Mouse (Mus musculus): ENCODE results near the gene Osbpl6. TPM values are rescaled to one million over a fixed set of nuclear protein-coding genes. Genes with fewer than 3 reads are reported as not detected.

Gene Osbpl6
- polyA plus RNA-seq, 1 experiment from 2014 or later: 16.5 TPM

DNA sequence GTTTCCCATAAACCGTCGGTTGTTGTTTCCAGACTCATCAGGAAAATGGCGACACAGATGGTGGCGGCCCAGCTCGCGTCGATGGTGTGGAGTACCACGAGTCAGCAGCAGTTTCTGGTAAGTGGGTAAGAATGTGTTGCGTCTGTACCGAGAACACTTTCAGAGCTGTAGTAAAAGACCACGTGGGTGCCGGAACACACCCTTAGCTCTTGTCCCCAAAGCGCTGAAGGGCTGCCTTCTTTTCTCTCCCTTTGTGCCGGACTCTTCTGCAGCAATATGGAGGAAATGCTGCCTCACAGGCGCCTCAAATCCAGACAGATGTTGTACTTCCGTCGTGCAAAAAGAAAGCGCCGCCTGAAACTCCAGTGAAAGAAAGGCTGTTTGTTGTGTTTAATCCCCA, 27.7 kb upstream of the Osbpl6 start:
- WGBS: 94% methylated on average over 19 of the region's 19 CpGs
- H3K4me3 ChIP-seq (replicated peaks): no peak overlapping the region
- peaks cover 79% of the 10 kb centered on the region for H3K36me3 ChIP-seq
- H3K4me1 ChIP-seq (replicated peaks): no peaks in the 10 kb centered on the region; the same call in 1 of the 2 replicates
- no peak overlapping the region for H3K4me2 ChIP-seq
- no peak for ATAC-seq (ENCODE audit: insufficient number of reproducible peaks, insufficient read depth, low FRiP score, low TSS enrichment, low read depth)
- H3K9me3 ChIP-seq: no peaks in the 10 kb centered on the region
- H3K27me3 ChIP-seq: no peaks in the 10 kb centered on the region
- H3K27ac ChIP-seq: no peak overlapping the region
- H3K9ac ChIP-seq (replicated peaks): no peak overlapping the region

DNA sequence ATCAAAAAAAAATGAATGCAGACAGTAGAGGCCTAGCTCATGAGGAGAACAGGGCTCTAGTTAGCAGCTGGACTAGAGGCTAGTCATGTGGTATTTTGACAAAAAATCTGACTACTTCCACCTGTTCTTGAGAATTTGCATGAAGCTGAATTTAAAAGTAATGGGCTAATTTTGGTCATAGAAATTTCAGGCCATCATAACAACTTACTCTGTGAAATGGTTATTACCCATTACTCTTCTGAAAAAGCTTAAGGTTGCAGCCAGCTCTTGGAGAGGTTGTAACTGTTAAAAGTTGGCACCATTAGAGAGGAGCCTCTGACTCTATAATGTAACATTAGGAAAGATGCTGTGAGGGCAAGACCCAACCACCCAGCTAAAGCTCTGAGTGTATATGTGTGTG, 19.8 kb upstream of the Osbpl6 start:
- Histone ChIP-seq H3K9me3 (no peaks in the 10 kb centered on the region), H3K27me3 (no peaks in the 10 kb centered on the region), H3K4me1 (replicated peaks) (no peaks in the 10 kb centered on the region), H3K4me3 (replicated peaks) (no peak overlapping the region), H3K27ac (no peak overlapping the region), H3K4me2 (no peak overlapping the region), H3K9ac (replicated peaks) (no peak overlapping the region), H3K36me3 (peaks cover 29% of the 10 kb centered on the region)
- ATAC-seq (ENCODE audit: insufficient number of reproducible peaks, insufficient read depth, low FRiP score, low TSS enrichment, low read depth): no peak

DNA sequence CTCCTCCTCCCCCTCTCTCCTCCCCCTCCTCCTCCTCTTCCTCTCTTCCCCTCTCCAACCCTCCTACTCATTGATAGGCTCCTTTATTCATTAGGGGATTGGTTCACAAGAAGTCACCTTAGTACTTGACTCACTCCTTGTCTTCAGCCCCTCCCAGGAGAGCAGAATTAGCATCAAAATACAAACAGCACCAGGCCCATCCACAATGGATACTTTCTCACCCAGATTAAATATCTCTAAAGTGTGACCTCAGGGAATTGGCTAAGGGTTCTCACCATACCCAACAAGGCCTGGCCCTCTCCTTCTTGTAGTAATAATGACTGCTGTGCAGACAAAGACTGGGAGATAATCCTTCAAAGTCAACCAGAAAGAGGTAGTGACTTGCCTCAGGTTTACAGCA, 6.1 kb upstream of the Osbpl6 start:
- no peak overlapping the region for H3K9ac ChIP-seq (replicated peaks)
- H3K4me3 ChIP-seq (replicated peaks): no peak overlapping the region
- no peak overlapping the region for H3K4me2 ChIP-seq
- H3K27me3 ChIP-seq: peaks cover 17% of the 10 kb centered on the region
- H3K9me3 ChIP-seq: no peaks in the 10 kb centered on the region
- no peak overlapping the region for H3K27ac ChIP-seq
- H3K4me1 ChIP-seq (replicated peaks): peaks cover under 1% of the 10 kb centered on the region; the same call in 1 of the 2 replicates
- H3K36me3 ChIP-seq: no peaks in the 10 kb centered on the region
- ATAC-seq (ENCODE audit: insufficient number of reproducible peaks, insufficient read depth, low FRiP score, low TSS enrichment, low read depth): no peak

DNA sequence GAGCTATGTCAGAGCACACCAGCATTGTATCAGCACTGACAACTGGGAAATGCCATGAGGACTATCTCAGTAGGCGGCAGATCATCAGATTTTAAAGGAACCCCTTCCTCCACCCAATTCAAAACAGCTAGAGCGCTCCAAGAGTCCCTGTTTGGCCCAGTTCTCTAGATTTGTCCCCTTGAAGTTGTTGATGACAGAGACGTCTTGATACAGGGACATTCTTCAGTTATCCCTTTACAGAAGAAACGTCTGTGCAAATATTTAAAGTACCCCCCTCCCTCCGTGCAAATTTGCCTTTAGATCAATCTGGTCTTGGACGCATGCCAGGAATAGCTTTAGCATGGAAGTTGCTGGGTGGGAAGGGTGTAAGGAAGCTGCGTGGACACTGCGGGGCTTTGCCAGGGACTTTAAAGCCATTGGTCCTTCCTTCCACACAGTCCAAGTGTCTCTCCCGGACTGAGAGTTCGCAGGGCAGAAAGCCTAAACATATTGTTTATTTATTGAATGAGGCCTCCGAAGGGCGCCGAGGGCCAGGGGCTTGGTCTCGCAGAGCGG, 635 bp upstream of the Osbpl6 start:
- H3K36me3 ChIP-seq: no peaks in the 10 kb centered on the region
- peak overlapping the region; percentile 78 for H3K27ac ChIP-seq
- peak overlapping the region; percentile 82 for H3K9ac ChIP-seq (replicated peaks)
- peaks cover 8% of the 10 kb centered on the region for H3K4me1 ChIP-seq (replicated peaks)
- H3K9me3 ChIP-seq: no peaks in the 10 kb centered on the region
- peaks cover 24% of the 10 kb centered on the region for H3K27me3 ChIP-seq
- H3K4me2 ChIP-seq: peak overlapping the region; percentile 79
- ATAC-seq (ENCODE audit: insufficient number of reproducible peaks, insufficient read depth, low FRiP score, low TSS enrichment, low read depth): no peak; the same call in 1 of the 2 replicates
- peak overlapping the region; percentile 87 for H3K4me3 ChIP-seq (replicated peaks)
- 4% methylated on average over 15 of the region's 15 CpGs for WGBS

DNA sequence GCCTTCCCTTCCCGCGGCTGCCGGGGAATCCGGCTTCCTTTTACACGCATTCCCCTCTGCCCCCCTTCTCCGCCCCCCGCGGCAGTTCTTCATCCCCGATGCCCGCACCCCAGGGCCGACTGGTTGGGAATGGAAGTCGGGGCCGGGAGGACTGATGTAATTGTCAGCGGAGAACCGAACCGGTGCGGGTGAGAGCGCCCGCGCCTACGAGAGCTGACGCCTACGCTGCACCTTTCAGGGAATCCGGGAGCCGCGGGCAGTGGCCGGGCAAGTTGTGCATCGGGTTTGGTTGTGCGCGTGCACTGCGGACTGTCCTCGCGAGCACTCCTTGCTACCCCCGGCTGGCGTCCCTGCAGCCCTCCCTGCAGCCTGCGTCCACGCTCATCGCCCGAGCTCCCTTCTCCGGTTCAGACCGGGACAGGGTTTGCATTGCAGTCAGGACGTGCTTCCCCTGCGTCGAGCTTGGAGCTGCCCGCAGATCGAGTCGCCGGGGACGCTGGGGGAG, 681 bp downstream of the Osbpl6 start:
- WGBS: under 1% methylated on average over 49 of the region's 49 CpGs
- peak overlapping the region; percentile 79 for H3K4me2 ChIP-seq
- peaks cover 8% of the 10 kb centered on the region for H3K4me1 ChIP-seq (replicated peaks)
- peak overlapping the region; percentile 78 for H3K27ac ChIP-seq
- peak; percentile 44; the same call in 1 of the 2 replicates for ATAC-seq (ENCODE audit: insufficient number of reproducible peaks, insufficient read depth, low FRiP score, low TSS enrichment, low read depth)
- peaks cover 24% of the 10 kb centered on the region for H3K27me3 ChIP-seq
- no peaks in the 10 kb centered on the region for H3K36me3 ChIP-seq
- H3K4me3 ChIP-seq (replicated peaks): peak overlapping the region; percentile 87
- no peaks in the 10 kb centered on the region for H3K9me3 ChIP-seq
- H3K9ac ChIP-seq (replicated peaks): peak overlapping the region; percentile 82

DNA sequence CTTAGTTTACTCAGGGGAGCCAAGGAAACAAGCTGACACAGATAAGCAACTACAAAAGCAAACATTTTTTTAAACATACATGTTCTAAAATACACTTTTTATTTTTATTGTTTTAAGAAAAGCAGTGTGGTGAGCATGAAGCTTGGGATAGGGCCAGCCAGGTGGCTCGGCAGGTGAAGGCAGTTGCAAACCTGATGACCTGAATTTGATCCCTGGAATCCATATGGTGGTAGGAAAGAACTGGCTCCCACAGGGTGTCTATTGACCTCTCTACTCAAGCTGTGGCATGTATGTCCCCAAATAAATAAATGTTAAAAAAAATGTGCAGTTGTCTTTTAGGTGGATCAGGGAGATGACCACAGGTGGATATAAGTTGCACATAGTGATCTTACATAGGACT, 3.2 kb downstream of the Osbpl6 start:
- Histone ChIP-seq H3K9ac (replicated peaks) (no peak overlapping the region), H3K27me3 (peaks cover 10% of the 10 kb centered on the region)
- WGBS: 66% methylated on average over 1 of the region's 1 CpGs

DNA sequence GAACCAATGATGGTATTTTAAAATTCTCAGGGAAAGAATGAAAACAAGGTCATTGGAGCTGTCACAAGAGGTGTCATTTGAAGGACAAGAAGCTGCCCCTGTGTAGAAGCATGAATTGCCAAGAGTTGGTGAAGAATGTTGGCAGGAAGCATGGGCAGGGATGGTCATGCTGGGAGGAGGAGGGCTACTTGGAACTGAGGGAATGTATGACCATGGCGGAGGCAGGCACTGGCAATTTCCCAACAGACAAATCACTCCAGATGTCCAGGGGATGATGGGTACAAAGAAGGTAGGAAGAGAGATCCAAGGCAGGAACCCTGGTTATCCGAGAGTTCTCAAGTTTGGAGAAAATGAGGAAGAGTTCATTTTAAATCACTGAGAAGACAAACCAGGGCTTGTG, 3.7 kb downstream of the Osbpl6 start:
- Histone ChIP-seq H3K4me3 (replicated peaks) (no peak overlapping the region), H3K9ac (replicated peaks) (no peak overlapping the region), H3K36me3 (no peaks in the 10 kb centered on the region), H3K9me3 (no peaks in the 10 kb centered on the region), H3K27me3 (peaks cover 7% of the 10 kb centered on the region; the same call in 1 of the 2 replicates), H3K4me2 (no peak overlapping the region), H3K27ac (no peak overlapping the region), H3K4me1 (replicated peaks) (peaks cover 8% of the 10 kb centered on the region)
- no peak for ATAC-seq (ENCODE audit: insufficient number of reproducible peaks, insufficient read depth, low FRiP score, low TSS enrichment, low read depth)
- WGBS: 91% methylated on average over 2 of the region's 2 CpGs

More for the DNA sequence above, 3.2 kb downstream of the Osbpl6 start:
- Histone ChIP-seq H3K4me3 (replicated peaks) (no peak overlapping the region), H3K4me2 (no peak overlapping the region), H3K4me1 (replicated peaks) (peaks cover 8% of the 10 kb centered on the region), H3K27ac (no peak overlapping the region), H3K9me3 (no peaks in the 10 kb centered on the region), H3K36me3 (no peaks in the 10 kb centered on the region)
- ATAC-seq (ENCODE audit: insufficient number of reproducible peaks, insufficient read depth, low FRiP score, low TSS enrichment, low read depth): no peak

DNA sequence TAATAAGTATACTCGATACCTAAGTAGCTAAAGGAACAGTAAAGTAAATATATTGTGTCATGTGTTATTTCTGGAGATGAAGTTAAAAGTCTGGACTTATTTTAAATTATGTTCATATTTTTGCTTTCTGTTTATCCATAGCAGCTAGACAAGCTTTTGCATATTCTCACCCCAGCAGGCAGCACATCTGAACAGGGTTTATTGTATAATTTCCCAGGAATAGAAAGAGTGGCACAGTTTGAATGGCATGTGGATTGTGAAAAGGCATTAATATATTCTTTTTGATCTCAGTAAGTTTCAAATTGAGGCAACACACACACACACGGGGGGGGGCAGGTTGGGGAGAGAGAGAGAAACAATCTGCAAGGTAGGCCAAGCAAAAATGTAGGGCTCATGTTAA, 6.6 kb downstream of the Osbpl6 start:
- no peak overlapping the region for H3K4me3 ChIP-seq (replicated peaks)
- 68% methylated on average over 2 of the region's 2 CpGs for WGBS
- H3K4me1 ChIP-seq (replicated peaks): no peaks in the 10 kb centered on the region; the same call in 1 of the 2 replicates
- H3K9me3 ChIP-seq: no peaks in the 10 kb centered on the region
- H3K27ac ChIP-seq: no peak overlapping the region
- no peak overlapping the region for H3K9ac ChIP-seq (replicated peaks)
- H3K36me3 ChIP-seq: no peaks in the 10 kb centered on the region
- no peak overlapping the region for H3K4me2 ChIP-seq
- ATAC-seq (ENCODE audit: insufficient number of reproducible peaks, insufficient read depth, low FRiP score, low TSS enrichment, low read depth): no peak
- no peaks in the 10 kb centered on the region for H3K27me3 ChIP-seq

DNA sequence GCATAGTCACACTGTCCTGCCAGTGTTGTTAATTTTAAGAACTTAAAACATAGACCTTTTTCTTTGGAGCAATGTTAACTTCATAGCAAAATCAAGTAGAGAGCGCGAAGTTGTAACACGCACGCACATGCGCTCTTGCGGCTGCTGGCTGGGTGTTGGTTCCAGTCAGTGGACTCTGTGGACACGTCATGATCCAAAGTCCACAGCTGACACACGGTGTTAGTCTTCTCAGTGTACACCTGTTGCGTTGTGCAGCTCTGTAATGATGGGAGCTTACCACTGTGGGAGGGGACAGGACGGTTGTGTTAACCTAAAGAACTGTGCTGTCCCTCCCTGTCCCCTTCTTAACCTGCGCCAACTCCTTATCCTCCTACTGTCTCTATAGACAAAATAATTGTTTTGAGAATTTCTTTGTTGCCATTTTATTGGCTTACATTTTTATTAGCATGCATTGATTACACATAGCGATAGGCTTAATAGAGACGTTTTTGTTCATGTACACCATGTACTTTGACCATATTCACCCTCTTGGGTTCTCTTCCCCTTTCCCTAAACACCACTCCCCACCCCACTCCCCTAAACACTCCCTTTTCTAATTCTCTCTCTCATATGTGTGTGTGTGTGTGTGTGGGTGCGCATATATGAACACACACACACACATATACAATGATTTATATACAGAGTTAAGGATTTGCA, 11.3 kb downstream of the Osbpl6 start:
- no peak overlapping the region for H3K27ac ChIP-seq
- H3K4me2 ChIP-seq: no peak overlapping the region
- no peaks in the 10 kb centered on the region for H3K9me3 ChIP-seq
- no peak overlapping the region for H3K9ac ChIP-seq (replicated peaks)
- ATAC-seq (ENCODE audit: insufficient number of reproducible peaks, insufficient read depth, low FRiP score, low TSS enrichment, low read depth): no peak
- no peaks in the 10 kb centered on the region for H3K36me3 ChIP-seq
- peaks cover 8% of the 10 kb centered on the region; the same call in 1 of the 2 replicates for H3K4me1 ChIP-seq (replicated peaks)
- no peak overlapping the region for H3K4me3 ChIP-seq (replicated peaks)
- 93% methylated on average over 14 of the region's 14 CpGs for WGBS
- H3K27me3 ChIP-seq: no peaks in the 10 kb centered on the region

DNA sequence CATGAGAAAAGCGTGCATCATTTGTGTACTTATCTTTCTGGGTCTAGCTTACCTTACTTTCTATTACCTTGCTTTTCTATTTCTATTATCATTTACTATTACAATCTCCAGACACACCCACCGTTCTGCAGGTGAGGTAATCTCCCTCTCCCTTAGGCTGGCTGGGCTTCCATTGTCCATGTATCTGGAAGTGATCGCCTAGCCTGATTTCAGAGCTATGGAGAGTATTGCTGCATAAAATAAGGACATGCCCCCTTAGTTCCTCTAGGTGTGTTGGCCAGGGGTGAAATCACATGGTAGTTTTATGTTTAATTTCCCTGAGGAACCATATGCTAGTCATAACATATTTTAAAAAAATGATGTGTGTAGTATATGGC, 11.8 kb downstream of the Osbpl6 start:
- 91% methylated on average over 3 of the region's 3 CpGs for WGBS
- no peak overlapping the region for H3K4me3 ChIP-seq (replicated peaks)
- H3K9me3 ChIP-seq: no peaks in the 10 kb centered on the region
- no peak overlapping the region for H3K9ac ChIP-seq (replicated peaks)
- no peaks in the 10 kb centered on the region for H3K27me3 ChIP-seq
- peaks cover 8% of the 10 kb centered on the region; the same call in 1 of the 2 replicates for H3K4me1 ChIP-seq (replicated peaks)
- no peaks in the 10 kb centered on the region for H3K36me3 ChIP-seq
- no peak overlapping the region for H3K27ac ChIP-seq
- no peak overlapping the region for H3K4me2 ChIP-seq
- ATAC-seq (ENCODE audit: insufficient number of reproducible peaks, insufficient read depth, low FRiP score, low TSS enrichment, low read depth): no peak

DNA sequence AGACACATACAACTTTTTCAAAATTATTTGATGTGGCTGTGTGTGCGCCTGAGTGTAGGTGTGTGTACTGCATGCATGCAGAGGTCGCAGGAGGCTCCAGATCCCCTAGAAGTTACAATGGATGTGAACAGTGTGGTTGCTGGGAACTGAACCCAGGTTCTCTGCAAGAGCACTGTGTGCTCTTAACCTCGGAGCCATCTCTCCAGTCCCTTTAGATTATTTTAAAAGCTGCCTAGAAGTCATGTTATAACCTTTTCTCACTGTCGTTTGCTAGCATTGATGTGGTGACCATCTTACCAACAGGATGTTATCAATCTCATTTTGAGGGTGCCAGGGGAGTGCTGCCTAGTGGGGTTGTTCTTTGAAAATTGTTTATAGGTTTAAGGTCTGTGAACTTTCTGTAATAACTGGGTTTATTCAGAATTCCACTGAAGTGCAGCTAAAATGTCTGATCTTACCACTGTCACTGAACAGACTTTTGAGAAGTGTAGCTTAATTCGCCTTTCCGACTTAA, 15.2 kb downstream of the Osbpl6 start:
- Histone ChIP-seq H3K4me3 (replicated peaks) (no peak overlapping the region), H3K27me3 (no peaks in the 10 kb centered on the region), H3K9ac (replicated peaks) (no peak overlapping the region), H3K4me2 (no peak overlapping the region), H3K36me3 (no peaks in the 10 kb centered on the region), H3K4me1 (replicated peaks) (peaks cover 8% of the 10 kb centered on the region; the same call in 1 of the 2 replicates), H3K9me3 (no peaks in the 10 kb centered on the region), H3K27ac (no peak overlapping the region)
- 52% methylated on average over 6 of the region's 6 CpGs for WGBS
- no peak for ATAC-seq (ENCODE audit: insufficient number of reproducible peaks, insufficient read depth, low FRiP score, low TSS enrichment, low read depth)

All from limb, embryonic 12.5 days (tissue).